Mouse (Mus musculus): ENCODE results near the gene Smarcd3. TPM values are rescaled to one million over a fixed set of nuclear protein-coding genes. Genes with fewer than 3 reads are reported as not detected.

Smarcd3 gene
- total RNA-seq, 2 experiments from 2014 or later, result not detected

DNA sequence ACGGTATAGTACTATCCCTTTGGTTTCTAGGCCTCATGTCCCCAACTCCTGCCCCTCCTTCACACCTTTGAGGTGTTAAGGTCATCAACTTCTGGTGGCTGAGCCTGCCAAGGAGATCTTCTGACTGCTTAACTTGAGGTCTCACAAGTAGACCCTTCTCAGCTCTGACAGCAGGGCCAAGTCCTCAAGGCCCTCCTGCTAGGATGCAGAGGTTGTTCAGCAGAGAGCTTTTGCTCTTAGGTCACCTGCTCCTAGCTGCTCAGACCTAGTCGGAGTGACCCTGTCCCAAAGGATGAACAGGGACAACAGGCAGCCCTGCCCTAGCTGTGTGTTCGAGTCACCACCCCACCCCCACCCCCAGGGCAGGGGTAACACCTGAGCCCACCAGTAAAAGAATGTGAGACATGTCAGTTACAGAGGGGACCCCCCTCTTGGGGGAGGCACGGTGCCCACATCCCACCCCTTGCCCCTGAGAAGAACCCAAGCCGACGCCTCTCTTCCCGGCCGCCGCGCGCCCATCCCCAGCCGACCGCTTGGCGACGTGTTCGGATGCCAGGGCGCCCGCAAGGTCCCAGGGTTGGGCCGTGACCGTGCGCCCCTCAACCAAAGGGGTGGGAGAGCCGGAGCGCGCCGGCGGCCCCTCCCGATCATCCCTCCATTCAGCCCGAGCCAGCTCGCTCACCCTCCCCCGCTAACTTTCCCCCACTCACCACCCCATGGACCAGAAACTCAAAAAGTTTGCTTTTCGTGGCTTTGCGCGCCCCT, 23.0 kb downstream of the Smarcd3 start:
- ATAC-seq (replicated peaks; ENCODE audit: low FRiP score, poor library complexity, severe bottlenecking), result no peak

DNA sequence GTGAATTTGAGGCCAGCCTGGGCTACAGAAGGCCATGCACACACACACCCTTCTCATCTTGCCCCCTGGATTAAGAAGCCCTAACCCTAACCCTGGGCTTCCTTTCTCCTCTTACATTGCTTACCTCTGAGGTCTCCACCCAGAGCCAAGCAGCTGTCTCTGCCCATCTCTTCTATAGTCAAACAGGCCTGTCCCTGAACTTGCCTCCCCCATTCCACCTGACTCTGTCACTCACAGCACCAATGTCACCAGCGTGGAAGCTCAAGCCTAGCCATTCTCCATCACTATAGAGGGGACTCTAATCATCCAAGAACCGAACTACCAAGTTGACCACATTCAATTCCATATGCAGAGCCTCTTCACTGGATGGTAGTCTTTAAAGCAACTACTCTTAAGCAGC, 24.0 kb downstream of the Smarcd3 start:
- no peak for ATAC-seq (replicated peaks; ENCODE audit: low FRiP score, poor library complexity, severe bottlenecking)

DNA sequence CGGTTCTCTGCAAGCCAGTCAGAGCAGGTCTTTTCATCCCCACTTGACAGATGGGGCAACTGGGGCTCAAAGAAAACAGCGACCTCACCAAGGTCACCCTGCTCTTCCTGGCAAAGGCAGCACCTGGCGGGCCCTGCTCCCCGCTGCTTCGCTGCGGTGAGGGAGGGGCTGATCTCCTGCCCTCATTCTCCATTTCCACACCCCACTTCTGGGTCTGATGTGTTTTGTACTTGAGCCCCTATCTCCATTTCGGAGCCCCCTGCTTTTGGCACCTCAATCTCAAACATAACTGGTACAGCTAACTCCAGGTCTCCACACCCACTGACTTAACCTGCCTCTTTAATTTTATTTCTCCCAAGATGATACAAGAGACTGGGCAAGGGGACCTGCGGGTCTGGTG, 25.1 kb downstream of the Smarcd3 start:
- ATAC-seq (replicated peaks; ENCODE audit: low FRiP score, poor library complexity, severe bottlenecking), result no peak

DNA sequence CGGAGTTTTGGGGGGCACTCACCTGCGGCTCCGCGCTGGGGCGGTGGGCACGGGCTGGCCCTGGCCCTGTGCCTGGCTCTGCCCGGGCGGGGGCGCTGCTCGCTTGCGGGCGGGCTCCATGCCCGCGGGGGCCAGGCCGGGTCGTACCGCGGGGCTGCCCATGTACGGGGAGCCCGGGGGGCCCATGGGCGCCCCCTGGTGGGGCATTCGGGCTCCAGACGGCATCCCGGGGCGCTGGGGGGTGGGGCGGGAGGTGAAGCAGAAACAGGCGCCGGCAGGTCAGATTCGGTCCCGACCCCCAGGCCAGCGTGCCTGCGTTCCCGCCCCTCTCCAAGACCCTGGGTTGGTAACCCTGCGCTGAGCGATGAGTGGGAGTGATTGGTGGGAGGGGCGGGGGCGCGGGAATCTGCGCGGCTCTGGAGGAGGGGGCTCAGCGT, 25.6 kb downstream of the Smarcd3 start:
- no peak for ATAC-seq (replicated peaks; ENCODE audit: low FRiP score, poor library complexity, severe bottlenecking)

DNA sequence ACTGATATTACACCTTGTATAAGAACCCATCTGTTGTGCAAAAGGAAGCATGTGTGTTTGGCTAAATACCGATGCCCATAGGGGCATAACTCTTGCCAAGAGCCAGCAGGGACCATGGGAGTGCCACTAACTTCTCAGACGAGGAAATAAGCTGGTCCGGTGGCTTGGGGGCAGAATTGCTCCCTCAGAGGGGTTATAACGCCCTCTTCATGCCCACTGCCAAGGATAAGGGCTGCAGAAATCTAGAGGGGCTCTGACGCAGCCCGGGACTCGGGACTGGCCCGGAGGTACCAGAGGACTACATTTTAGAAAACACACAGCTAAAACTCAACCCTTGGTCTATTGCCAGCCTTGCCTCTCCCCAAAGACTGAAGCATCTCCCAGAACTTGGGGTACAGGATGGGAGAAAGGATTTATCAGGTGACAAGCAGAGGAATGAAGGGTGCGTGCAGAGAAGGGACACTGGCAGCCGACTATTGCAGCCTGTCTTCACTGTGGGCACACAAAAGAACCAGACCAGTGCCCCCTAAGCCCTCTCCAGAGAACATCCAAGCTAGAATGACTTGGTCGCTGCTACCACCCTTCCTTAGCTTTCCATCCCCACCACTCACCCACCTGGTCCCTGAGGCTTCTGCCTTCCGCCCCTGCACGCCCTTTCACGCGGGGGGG, 26.2 kb downstream of the Smarcd3 start:
- no peak for ATAC-seq (replicated peaks; ENCODE audit: low FRiP score, poor library complexity, severe bottlenecking)

DNA sequence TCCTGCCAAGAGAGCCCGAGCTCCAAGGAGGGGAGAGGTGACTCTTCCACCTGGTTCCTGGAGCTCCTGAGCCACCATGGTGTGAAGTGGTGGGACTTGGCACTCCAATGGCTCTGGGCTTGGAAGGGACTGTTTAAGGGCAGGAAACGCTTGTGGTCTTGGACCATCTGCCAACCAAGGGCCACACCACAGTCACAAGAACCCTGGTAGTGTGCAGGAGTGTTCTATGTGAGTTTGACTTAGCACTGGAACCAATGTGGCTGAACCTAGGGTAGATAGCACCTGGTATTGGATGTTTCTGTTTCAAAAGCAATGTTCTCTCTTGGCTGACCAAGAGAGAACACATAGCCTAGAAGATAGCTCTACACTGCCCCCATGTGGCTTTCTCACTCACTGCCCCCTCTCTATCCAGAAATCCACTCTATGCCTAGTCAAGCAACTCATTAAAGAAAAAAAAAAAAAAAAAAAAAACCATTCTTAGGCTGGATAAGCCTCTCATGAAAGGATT, 26.9 kb downstream of the Smarcd3 start:
- peak; percentile 73; the same call in 1 of the 2 replicates for ATAC-seq (replicated peaks; ENCODE audit: low FRiP score, poor library complexity, severe bottlenecking)

DNA sequence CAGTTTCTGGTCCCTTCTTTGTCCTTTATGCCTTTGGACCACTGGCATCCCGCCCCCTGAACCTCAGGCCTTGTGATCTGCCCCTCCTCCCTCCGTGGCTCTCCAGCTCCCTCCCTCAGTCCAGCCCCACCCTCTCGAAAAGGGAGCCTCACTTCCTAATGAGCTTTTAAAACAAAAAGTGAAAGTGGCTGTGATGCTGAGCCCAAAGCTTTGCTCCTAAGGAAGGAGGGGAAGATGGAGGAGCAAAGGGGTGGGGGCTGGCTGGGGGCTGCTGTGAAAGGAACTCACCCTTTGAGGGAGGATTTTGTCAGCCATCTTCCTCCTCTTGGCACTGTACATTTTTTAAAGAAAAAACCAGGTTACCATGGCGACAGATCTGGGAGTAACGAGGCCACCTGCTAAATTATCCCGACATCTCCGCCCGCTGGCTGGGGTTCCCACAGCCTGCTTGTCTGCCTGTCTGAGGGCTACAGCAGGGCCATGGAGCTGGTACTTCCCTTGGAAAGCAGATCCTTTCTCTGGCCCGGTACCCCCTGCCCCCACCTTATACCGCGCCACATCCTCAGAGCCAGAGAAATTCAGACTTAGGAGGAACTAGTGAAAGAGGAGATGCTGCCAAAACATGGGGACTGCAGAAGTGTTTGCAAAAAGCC, 27.6 kb downstream of the Smarcd3 start:
- ATAC-seq (replicated peaks; ENCODE audit: low FRiP score, poor library complexity, severe bottlenecking), result no peak

DNA sequence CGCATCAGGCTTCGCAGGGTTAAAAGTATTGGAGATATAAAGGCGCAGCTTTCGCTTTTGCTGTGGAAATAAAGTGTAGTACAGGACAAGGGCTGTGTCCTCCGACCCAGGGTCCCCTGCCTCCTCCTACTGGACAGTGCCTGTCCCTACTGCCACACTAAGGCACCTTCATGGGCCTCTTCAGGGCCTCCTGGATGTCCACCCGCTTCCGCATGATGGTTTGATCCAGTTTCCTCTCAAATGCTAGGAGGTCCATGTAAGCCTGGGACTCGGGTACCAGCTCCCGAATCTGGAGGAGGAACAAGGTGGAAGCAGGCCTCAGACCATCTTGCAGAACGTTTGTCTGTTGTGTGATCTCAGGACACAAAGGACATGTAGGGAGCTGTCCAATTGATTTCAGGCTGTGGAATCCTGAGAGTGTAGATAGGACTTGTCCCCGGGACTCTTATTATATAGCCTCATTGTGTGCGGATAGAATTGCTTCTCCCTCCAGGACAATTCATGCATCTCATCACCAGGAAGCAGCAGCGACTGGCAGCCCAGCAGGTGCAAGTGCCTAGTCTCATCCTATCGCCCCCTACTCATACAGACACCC, 28.3 kb downstream of the Smarcd3 start:
- no peak for ATAC-seq (replicated peaks; ENCODE audit: low FRiP score, poor library complexity, severe bottlenecking)

DNA sequence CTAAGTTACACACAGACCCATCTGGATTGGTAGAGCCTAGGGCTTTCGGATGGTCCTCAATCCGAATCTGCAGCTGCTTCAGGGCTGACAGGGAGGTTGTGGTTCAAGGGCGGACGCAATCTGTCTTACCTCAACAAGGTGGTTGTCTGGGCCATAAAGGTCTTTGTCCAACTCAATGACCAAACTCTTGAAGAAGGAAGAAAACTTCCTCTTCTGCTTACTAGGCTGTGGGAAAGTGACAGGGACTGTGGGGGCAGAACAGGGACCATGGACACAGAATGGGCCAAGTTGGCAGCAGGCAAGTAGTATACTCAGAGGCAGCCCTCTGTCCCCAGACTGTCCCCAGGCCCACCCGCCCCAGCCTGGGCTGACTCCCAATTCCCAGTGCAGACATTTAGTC, 28.9 kb downstream of the Smarcd3 start:
- no peak for ATAC-seq (replicated peaks; ENCODE audit: low FRiP score, poor library complexity, severe bottlenecking)

DNA sequence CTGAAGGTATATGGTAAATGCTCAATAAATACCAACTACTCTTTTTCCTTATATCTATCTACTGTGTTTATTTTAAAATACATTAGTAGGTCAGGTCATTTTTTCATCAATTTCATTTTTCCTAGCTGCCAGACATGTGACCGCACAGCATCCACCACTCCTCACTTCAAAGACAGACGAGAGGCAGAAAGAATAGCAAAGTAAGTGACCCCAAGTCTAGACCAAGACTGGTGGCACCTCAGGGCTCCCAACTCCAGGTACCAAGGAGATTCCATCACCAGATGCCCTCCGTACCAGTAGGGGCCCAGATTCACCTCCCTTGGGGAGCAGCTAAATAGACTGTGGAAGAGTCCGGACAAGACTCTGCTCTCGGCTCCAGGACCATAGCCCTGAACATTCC, 29.9 kb downstream of the Smarcd3 start:
- no peak for ATAC-seq (replicated peaks; ENCODE audit: low FRiP score, poor library complexity, severe bottlenecking)

DNA sequence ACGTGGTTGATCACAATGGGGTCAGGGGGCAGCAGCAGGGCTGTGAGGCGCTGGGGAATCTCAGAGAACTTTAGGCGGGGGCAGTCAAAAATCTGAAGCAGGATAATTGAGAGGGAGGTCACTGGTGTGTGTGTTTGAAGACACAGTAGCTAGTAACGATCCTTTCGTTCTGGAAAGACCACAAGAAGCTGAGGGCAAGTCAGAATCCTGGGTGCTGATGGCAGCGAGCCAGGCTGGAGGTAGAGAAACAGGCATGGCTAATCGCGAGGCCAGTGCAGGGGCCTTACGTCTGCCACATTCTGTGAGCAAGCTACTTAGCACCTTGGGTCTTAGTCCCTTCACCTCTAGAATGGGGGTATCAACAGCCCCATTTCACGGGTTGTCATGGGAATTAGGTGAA, 30.3 kb downstream of the Smarcd3 start:
- ATAC-seq (replicated peaks; ENCODE audit: low FRiP score, poor library complexity, severe bottlenecking), result no peak

DNA sequence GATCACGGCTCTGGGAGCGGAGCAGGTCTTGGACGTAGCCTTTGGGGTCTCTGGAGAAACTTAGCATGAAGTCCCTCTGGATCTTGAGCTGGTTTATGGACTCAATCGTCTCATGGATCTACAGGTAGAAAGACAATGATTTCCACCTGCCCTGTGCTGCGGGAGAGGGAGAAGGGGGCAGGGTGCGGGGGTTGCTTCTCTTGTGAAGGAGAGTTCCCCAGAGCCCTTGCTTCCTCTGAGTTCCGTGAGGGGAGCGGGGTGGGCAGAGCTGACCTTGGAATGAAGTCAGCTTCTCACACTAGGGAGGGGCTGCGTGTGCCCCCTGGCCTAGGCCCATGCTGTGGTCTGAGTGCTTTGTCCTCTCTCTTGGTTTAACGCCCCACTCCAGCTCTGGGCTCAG, 31.0 kb downstream of the Smarcd3 start:
- ATAC-seq (replicated peaks; ENCODE audit: low FRiP score, poor library complexity, severe bottlenecking), result no peak

DNA sequence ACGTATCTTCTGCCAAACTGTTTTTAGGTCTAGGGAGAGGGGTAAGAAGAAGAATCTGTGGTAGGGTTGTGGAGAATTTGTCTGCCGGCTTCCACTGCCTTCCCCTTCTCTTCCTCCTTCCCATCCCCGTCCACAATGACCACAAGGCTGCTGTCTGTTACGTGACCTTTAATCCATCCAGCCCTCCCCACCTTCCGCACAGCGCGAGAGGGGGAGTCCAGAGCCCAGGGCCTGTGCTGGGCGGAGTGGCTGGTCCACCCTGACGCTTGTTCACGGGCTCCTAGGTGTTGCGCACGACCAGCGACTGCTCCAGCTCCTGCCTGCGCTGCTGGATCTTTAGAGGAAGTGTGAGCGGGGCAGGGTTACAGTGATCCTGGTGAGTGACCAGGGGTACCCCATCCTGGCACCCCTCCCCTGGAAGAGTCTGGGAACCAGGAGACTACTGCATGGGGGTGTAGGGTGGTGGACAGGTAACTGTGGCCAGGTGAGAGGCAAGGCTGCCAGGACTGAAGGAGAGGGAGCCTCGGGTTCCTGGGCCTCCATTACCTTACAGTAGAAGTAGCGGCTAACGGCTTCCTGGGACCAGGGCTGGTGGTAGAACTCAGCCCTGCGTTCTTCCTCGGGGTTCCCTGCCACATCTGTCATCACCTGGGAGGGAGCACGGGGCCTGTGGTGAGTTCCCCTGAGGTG, 31.6 kb downstream of the Smarcd3 start:
- no peak for ATAC-seq (replicated peaks; ENCODE audit: low FRiP score, poor library complexity, severe bottlenecking)

DNA sequence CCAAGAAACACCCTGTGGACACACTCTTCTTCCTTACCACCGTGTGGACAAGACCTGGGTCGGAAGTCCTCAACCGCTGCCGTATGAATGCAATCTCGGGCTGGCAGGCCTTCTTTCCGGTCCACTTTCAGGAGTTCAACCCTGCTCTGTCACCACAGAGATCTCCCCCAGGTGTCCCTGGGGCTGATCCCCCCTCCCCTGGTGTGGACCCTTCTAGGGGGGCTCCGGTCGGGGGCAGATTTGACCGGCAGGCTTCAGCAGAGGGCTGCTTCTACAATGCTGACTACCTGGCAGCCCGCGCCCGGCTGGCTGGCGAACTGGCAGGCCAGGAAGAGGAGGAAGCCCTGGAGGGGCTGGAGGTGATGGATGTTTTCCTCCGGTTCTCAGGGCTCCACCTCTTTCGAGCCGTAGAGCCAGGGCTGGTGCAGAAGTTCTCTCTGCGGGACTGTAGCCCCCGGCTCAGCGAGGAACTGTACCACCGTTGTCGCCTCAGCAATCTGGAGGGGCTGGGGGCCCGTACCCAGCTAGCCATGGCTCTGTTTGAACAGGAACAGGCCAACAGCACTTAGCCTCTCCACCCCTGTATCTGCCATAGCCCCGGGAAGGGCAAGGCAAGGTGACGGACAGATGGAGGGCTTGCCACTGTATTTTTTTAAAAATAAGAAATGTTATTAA, 32.3 kb downstream of the Smarcd3 start:
- no peak for ATAC-seq (replicated peaks; ENCODE audit: low FRiP score, poor library complexity, severe bottlenecking)

DNA sequence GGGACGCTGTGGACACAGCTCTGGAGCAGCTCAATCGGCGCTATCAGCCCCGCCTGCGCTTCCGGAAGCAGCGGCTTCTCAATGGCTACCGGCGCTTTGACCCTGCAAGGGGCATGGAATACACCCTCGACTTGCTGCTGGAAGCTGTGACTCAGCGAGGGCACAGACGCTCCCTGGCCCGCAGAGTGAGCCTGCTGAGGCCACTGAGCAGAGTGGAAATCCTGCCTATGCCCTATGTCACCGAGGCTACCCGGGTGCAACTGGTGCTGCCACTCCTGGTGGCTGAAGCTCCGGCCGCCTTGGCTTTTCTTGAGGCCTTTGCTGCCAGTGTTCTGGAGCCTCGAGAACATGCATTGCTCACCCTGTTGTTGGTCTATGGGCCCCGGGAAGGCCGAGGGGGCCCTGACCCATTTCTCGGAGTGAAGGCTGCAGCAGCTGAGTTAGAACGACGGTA, 32.9 kb downstream of the Smarcd3 start:
- ATAC-seq (replicated peaks; ENCODE audit: low FRiP score, poor library complexity, severe bottlenecking), result no peak

DNA sequence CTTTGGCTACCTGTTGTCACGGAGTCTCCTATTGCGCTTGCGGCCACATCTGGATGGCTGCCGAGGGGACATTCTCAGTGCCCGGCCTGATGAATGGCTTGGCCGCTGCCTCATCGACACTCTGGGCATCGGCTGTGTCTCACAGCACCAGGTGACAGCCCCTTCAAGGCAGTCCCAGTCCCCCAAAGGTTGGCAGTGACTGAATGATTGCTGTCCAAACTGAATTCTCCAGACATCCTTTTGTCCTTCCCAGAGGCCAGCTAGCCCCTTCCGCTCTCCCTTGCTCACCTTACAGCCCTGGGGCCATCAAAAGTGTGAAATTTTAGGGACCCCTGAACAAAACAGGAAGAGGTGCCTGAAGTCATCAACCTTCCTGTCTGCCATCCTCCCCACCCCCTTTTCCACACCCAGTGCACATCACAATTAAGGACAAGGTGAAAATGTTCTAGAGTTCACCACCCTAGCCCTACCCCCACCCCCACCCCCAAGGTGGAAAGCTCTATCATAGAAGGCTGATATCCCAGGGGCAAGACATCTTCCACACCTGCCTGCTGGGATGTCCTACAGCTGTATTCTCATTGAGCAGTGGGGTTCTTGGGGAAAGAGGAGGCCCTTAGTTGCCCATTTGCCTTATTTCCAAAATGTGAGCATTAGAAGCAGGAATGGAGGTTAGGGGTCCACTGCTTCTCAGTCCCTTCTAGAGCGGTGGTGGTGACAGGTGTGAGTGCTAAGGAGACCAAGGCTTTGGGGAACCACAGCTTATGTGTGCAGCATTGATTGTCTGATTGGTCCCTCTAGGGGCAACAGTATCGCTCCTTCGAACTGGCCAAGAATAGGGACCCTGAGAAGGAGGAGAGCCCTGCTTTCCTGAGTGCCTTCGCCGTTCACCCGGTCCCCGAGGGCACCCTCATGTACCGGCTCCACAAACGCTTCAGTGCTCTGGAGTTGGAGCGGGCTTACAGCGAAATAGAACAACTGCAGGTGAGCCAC, 34.4 kb downstream of the Smarcd3 start:
- no peak for ATAC-seq (replicated peaks; ENCODE audit: low FRiP score, poor library complexity, severe bottlenecking)

DNA sequence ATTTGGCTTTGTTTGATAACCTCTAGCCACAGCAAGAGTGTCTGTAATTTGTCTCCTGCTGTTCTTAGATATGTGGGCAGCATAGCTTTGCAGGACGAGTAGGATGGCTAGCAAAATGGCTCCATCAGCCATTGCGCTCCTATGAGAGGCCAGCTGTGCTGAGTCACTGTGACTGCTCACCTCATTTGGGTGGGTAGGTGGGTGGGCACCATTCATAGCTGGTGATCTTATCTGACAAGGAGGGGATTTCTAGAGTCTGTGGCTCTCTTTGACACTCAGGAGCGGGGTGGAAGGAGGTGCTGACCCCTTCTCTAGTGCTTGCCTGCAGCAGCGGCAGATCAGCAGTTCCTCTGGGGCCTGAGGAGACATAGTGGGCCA, 37.0 kb downstream of the Smarcd3 start:
- peak; percentile 62 for ATAC-seq (replicated peaks; ENCODE audit: low FRiP score, poor library complexity, severe bottlenecking)

DNA sequence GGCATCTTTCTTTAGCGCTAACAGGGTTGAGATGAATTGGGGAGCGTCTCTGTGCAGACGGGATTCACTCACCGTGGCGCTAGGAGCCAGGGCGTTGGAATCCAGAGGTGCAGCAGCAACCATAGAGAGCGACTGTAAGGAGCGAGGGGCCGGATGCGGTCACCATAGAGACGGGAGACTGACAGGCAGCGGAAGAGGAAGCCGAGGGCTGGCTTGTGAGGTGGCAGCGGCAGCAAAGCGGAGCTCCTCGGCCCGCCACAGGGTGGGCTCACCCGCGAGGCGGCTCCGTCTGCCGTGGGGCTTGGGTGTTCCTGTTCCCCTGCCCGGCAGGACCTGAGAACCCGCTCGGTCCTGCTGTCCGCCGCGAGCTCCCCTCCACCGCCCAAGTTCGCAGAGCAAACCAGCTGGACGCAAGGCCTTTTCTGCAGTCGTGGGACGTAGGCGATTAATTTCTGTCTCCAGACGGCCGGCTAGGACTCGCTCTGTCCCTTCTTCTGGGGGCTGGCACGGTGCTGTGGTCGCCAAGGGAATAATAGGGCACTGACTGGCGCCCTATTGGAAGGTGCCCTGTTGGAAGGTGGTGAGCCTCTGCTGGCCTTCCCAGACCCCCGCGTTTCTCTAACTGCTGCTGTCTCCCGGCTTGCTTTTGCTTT, 37.5 kb downstream of the Smarcd3 start, which contains the start of gene Chpf2:
Gene Chpf2 (plus strand): TSS at position 195 of the 653 bp plus-strand sequence.
- ATAC-seq (replicated peaks; ENCODE audit: low FRiP score, poor library complexity, severe bottlenecking), result peak; percentile 81

Measured in erythroid progenitor cell, adult 5-6 weeks (primary cell).